Mouse (Mus musculus) ovary, adult 18-20 months (tissue): ENCODE data around the gene Zfp433.
"Not testable (repeated sequence)": the region's sequence is repeated elsewhere in the genome, so short reads cannot be mapped to it uniquely, and the experiment has no call there.

ENCODE experiments used
- DNase-seq: peaks from one replicate; pipeline ENCODE4 v3.0.0; 2022; ENCODE audit warnings: low spot score, mixed read lengths

Zfp433 gene

DNA sequence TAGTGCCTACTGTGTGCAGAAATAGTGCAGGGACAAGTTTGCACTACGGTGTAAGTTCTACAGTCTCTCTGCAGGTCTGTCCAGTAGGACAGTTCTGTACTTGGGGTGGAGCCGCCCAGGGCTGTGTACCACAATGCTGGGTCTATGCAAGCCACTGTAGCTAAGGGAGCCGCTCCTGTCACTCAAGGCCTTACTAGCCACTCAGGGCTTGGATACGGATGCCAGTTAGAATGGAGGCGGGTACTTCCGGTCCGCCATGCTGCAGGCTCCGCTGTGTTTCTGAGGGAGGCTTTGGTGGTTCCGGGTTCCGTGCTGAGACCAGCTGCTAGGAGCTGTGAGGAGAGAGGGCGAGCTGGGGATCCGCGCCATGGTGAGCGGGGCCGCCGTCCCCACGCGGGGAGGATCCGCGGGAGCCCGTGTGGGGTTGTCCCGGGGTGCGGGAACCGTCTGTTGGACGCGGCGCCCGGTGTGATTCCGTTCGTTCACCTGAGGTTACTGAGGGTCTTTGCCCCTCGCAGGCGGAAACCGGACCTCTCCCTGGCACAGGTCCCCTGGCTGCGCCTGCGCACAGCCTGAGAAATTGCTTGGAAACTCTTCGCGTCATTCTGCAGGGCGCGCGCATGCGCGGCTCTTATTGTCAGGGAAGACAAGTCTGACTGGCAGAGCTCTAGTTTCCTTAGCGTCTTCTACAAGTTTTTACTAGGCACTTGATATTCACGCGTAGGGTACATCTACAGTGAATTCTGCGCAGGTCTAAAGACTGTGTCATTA, at the start of gene Zfp433:
Gene Zfp433, plus strand, starts transcription at position 295 of the 771 bp plus-strand sequence.
- DNase-seq = not testable (repeated sequence)

DNA sequence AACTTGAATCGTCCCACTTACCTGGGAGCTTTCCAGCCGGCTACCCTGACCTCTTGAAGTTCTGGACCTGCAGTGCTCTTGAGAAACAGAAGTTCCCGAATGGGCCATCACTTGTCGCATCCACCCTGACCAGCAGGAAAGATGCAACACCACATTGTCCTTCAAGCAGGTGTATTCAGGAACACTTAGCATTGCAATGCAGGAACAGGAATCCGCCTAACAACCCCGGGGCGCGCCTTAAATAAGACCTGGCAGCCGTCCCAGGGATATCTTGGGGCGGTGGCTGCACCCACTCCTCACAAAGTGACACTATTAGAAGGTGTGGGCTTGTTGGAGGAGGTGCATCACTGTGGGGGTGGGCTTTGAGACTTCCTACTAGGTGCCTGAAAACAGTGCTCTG, 49.4 kb upstream of the Zfp433 start:
- no peak for DNase-seq

DNA sequence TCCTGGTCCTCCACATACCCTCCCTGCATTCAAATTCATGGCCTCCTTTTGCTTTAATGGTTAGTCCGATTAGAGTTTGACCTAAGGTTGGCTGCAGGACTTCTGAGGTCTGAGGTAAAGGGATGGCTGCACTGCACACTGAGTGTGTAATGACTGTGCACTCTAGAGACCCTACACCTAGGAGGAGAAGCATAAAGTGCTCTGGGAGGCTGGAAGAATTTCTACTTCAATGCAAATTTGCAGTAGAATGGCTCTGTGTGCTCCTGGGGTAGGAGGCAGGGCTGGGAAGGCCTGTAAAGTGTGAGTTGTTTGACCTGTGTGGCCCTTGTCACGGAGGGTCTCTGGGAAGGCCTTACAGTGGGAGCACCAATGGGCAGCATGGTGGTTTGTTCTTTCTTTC, 48.5 kb upstream of the Zfp433 start:
- no peak for DNase-seq

DNA sequence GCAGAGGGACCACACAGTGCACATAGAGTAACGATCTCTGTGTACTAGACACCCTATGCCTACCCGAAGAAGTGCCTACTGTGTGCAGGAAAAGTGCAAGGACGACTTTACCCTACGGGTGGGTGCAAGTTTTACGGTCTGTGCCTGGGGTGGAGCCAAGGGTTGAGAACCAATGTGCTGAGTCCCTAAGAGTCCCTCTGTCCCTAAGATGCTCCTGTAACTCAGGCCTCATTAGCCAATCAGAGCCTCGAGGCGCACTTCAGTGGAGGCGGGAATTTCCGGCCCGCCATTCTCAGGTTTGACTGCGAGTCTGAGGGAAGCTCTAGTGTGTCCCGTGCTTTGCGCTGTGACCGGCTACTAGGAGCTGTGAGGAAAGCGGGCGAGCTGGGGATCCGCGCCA, 17.5 kb upstream of the Zfp433 start:
- not testable (repeated sequence) for DNase-seq

DNA sequence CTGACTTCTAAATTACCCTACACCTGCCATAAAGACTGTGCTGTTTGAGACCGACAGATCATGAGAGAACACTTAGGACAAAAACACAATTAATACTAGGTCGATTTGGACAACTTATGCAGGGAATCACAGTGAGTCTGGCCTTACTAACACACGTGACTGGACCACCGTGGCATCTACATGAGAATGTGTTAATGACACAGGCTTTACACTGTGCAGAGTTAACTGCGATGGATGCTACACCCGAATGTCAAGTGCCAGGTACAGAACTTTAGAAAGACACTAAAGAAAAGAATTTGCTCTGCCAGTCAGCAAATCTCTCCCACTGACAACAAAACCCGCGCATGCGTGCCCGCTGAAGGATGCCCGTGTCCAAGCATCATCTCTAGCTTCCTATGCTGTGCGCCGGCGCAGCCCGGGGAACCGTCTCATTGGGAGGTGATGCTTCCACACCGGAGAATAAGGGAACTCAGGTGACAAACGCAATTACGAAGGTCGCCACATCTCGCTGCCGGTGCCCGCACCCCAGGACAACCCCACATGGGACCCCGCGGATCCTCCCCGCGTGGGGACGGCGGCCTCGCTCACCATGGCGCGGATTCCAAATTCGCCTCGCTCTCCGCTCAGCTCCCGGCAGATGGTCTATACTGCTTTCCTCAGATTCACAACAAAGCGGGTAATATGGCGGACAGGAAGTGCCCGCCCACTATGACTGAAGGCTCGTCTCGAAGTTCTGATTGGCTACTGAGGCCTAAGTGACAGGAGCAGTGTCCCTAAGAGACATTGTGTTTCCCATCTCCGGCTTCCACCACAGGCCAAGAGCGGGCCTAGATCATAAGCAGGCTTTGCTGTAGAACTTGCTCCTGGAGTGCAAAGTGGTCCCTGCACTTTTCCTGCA, 66.1 kb downstream of the Zfp433 start, which contains the start of gene Gm3055:
Gene Gm3055, minus strand, starts transcription at position 656 of the 898 bp plus-strand sequence.
- not testable (repeated sequence) for DNase-seq

DNA sequence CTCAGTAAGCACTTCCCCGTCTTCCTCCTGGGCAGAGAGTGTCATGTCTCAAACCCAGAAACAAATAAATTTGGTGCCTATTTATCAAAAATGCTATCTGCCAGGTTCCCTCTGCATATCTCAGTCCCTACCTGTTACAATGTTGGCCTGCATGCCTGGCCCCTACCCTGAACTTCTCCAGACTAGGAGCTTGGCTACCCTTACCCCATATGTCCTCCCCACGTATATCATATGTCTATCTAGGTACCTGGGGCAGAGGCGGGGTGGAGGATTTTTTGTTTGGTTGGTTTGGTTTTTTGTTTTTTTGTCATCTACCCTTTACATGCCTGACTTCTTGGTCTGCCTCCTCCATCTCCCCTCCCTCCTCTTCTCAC, 66.8 kb downstream of the Zfp433 start:
- DNase-seq = not testable (repeated sequence)
